Comparison of ENCODE assay signal across 14 mouse cellular contexts in genomic region chr4:21826616-21827015, GRCm38 (mm10).
"Had no signal": no experiment of that assay in that cellular context is flagged by ENCODE, and none has a peak within 500 bp of the region (broad histone marks: within the 10 kb centered on the region; RNA-seq: fewer than 3 reads in every experiment).

No protein-coding gene starts in this region.

- H3K9me3 ChIP-seq: midbrain, embryonic 10.5 days; midbrain, embryonic 12.5 days; neural tube, embryonic 12.5 days; stomach, embryonic 15.5 days had no signal

- H3K36me3 ChIP-seq: stomach, embryonic 15.5 days had no signal

- H3K4me3 ChIP-seq: midbrain, embryonic 10.5 days; midbrain, embryonic 12.5 days; neural tube, embryonic 12.5 days; stomach, embryonic 15.5 days had no signal

- H3K4me2 ChIP-seq: lung, embryonic 14.5 days; midbrain, embryonic 12.5 days; neural tube, embryonic 12.5 days; stomach, embryonic 15.5 days had no signal

- H3K27ac ChIP-seq: midbrain, embryonic 10.5 days; midbrain, embryonic 12.5 days; neural tube, embryonic 12.5 days; stomach, embryonic 15.5 days; stomach, postnatal 0 days had no signal

- H3K4me1 ChIP-seq: midbrain, embryonic 10.5 days; midbrain, embryonic 12.5 days; neural tube, embryonic 12.5 days; stomach, embryonic 15.5 days had no signal

- ATAC-seq: midbrain, embryonic 16.5 days had no signal

- H3K27me3 ChIP-seq: midbrain, embryonic 12.5 days; neural tube, embryonic 12.5 days; stomach, embryonic 15.5 days had no signal

- H3K9ac ChIP-seq: lung, embryonic 14.5 days; midbrain, embryonic 12.5 days; neural tube, embryonic 12.5 days; stomach, embryonic 15.5 days had no signal

- DNase-seq: lung, adult 18-20 months; lung, embryonic 14.5 days; lung, postnatal 10 days; lung, postnatal 4 days; midbrain, embryonic 14.5 days; right cerebral cortex, postnatal 14 days; thymus, postnatal 14 days; thymus, postnatal 36 days had no signal
